Mouse (Mus musculus): ENCODE data around the gene Cdx2.

Gene Cdx2

GRCm38 (mm10) chr5:147306638-147307397, at the start of gene Cdx2:
Cdx2 (minus strand) TSS chr5:147307270.
- DNase-seq: no peak

GRCm38 (mm10) chr5:147356260-147357055, 49.4 kb upstream of the Cdx2 start:
- DNase-seq: no peak

DNA sequence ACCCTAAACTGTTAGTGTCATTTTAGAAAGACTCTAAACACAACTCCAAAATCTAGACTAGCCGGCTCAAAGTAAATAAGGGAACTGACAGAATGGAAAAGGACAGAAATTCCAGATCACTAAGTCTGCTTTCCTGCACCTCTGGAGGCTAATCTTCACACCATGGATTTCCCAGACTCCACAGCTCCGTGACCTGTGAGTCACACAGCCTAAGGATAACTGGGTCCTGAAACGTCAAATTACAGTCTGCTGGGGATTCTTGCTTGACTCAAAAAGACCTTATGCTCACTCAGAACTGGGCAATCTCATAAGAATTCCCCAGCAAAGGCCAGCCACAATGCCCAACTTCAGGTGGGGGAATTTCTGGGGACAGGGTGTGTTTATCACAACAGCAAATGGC, 48.7 kb upstream of the Cdx2 start:
- DNase-seq: no peak

DNA sequence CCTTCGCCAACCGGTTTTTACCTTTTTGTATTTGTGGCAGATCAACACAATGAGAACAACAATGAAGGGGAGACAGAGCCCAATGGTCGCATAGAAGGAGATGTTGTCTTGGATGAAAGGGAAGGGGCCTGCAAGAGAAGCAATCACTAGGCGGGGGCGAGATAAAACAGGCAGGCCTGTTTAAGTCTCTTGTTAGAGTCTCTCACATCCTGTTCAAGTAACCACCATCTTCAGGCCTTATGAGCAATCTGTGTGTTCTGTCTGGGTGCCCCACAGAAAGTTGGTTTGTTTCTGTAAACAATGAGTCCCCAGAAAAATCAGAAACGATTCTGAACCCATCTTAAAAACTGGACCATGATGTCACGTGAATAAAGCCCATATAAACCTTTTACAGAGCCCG, 47.9 kb upstream of the Cdx2 start:
- DNase-seq: no peak

DNA sequence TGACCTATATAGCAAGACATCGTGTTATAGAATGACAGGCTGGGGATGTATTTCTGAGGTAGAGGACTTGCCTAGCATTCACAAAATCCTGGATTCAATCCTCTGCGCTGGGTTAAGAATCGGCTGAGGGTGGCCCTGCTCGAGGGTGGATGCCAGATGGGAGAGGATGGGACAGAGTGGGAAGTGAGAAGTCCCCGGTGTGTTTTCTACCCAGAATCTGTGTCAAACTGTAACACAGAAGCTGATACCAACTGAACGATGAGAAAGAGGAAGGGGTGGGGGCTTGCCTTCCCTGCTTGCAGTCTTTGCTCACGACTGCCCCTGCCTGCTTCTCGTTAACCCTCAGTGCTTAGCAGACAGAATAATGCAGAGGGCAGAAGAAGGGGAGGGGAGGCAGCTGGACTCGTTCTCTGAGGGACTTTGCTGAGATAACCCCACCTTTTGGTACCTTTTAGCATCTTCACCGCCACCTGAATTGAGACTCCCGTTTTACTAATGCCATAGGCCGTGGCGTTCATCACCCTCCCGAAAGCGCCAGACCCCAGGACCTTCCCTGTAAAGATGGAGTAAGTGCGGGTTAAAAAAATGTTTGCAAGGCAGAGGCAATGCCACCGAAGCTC, 47.2 kb upstream of the Cdx2 start:
- no peak for DNase-seq

- no peak for DNase-seq
Measured at GRCm38 (mm10) chr5:147351931-147352330, 44.9 kb upstream of the Cdx2 start.

DNA sequence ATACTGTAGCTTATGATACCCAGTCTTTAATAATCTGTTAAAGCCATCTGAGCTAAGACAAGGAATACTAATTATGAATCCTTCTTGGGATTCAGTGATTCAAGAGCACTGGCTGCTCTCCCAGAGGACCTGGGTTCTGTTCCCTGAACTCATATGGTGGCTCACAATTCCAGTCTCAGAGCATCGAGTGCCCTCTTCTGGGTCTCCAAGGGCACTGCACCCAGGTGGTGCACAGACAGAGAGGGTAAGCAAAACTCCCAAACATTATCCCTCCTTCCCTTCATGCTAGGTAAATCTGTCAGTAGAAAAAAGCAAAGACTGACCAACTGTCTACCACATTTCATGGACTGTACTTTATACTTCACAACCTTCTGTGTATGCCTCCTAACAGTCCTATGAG, 38.9 kb upstream of the Cdx2 start:
- no peak for DNase-seq

DNA sequence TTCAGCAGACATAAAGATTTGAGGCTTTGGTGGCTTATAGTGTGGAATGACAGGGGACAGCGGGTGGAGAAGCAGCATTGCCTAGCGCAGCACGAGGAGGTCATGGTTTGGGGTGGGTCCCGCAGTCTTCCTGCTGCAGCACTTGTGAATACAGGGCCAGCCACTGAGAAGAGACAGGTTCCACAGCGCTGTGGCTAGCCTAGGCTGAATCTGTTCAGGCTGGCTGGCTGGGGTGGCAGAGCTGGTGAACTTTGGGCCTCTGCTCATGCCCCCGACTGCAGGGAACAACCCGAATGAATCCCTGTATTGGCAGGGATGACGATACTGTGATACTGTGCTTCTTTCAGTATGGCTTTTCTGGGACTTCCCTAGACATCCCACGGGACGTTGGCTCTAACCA, 36.8 kb upstream of the Cdx2 start:
- no peak for DNase-seq

- DNase-seq: no peak
Measured at GRCm38 (mm10) chr5:147342901-147343300, 35.8 kb upstream of the Cdx2 start.

DNA sequence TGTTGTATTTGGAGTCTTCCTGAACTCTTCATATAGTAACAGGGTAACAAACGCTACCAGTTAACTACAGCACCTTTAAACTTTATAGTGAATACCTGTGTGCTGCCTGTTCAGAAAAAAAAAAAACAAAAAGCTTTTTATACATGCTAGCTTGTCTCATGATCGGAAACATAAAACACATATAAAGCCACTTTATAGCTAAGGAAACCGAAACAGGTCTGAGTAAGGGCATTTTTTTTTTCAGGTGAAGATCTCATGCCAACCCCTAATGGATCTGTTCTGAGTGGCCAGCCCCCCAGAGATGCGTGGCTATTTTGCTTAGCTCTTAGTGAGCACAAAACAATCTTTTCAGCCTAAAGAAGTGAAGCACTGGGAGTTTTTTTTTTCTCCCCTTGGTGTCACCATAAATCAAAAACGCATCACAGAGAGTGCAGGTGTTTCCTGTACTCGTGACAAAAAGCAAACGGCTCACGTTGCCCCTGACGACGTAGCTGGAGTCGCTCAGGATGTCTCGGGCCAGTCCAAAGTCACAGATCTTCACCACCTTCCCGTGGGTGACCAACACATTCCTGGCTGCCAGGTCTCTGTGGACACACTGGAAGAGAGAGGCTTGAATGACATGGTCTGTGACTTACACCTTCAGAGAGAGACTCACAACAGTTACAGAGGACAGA, 33.8 kb upstream of the Cdx2 start:
- no peak for DNase-seq

GRCm38 (mm10) chr5:147339560-147339959, 32.5 kb upstream of the Cdx2 start:
- no peak for DNase-seq

- DNase-seq: no peak
Measured at GRCm38 (mm10) chr5:147338967-147339366, 31.9 kb upstream of the Cdx2 start.

- DNase-seq: no peak
Measured at GRCm38 (mm10) chr5:147332711-147333110, 25.6 kb upstream of the Cdx2 start.

DNA sequence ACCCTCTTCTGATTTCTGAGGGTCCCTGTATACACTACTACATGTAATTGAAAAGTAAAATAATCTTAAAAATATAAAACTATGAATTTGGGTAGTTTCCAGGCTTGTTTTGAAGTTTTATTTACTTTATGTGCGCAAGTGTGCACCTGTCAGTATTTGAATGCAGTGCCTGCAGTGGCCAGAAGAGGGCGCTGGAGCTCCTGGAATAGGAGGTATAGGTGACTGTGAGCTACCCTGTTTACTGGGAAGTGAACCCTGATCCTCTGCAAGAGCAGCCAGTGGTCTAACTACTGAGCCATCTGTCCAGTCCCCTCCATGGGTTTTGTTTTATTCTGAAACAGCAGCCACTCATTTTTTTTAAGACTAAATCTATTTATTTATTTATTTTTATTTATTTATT, 24.5 kb upstream of the Cdx2 start:
- peak; percentile 33 to 49 for DNase-seq

DNA sequence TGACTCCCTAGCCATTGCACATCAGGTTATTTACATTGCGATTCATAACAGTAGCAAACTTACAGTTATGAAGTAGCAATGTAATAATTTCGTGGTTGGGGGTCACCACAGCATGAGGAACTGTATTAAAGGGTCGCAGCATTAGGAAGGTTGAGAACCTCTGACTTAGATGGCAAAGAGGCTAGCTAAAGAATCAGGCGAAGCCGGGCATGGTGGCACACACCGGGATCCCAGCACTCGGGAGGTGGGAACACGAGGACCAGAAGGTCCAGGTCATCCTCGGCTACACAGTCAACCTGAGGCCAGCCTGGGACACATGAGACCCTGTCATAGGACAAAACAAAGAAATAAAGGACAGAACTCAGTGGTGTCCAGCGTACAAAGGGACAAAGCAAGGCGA, 22.9 kb upstream of the Cdx2 start:
- DNase-seq: no peak

DNA sequence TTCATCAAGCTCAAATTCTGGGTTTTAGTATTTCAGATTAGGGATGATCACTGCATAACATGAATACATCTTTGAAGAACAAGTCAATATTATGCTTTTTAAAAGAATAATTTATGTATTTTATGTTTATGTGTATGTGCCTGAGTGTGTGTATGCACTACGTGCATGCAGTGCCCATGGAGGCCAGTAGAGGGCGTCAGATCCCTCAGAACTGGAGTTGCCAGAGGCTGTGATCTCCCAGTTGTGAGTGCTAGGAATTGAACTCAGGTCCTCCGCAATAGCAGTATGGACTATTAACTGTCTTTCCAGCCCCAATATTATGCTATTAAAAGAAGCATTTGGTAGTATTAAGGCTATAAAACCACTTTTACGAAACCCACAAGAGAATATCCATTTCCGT, 20.6 kb upstream of the Cdx2 start:
- no peak for DNase-seq

- DNase-seq: no peak
Measured at GRCm38 (mm10) chr5:147325931-147326330, 18.9 kb upstream of the Cdx2 start.

DNA sequence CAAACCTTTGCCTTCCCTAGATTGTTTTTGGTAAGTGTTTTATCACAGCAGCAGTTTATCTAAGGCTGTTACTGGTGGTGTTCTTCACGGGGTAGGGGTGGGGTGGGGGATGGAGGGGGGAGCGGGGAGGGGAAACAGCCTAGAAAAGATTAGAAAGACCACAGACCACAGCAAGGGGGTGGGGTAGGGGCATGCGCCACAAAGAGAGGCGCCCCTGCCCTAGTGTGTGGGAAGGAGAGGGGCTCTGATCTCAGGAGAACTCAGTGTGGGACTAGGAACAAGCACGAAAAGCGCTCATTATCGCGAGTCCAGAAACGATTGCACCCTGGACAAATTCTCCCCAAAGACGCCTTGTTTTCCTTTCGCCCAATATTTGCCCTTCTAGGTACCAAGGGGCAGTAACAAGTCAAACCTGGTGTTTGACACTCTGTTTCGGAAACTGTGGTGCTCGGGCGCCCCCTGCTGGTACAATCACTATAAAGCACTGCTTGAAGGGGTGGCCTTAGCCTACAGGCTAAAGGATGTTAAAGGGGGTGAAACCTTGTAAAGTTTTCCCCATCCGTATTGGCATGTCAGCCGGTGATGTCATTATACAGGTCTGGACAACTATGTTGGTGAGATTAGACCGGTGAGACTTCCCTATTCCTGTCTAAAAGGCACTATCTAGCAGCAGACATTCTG, 16.3 kb upstream of the Cdx2 start:
- DNase-seq: peak; percentile 53 to 71

DNA sequence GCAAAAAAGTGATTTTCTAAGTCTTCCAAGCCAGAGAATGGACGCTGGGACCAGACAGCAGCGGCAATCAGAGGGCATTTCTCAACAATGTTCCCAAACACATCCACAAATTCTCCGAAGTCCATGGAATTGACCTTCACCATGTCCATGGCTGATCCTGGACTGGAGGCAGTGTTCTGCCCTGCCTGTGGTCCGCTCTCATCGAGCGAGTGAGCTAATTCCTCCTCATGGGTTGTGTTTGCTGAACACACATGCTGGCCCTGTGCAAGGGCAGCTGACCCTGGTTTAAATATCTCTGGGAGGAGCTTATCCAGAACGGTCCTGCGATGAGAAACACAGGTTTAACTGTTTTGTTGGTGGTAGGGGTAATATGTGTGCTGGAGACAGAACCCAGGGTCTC, 15.1 kb upstream of the Cdx2 start, which contains the start of gene Urad:
Gene Urad (minus strand): TSS at position 258 of the 400 bp plus-strand sequence.
- DNase-seq: no peak

GRCm38 (mm10) chr5:147319653-147320052, 12.6 kb upstream of the Cdx2 start:
- peak; percentile 14 to 28 for DNase-seq

- DNase-seq: no peak
Measured at GRCm38 (mm10) chr5:147317991-147318390, 10.9 kb upstream of the Cdx2 start.

- no peak for DNase-seq
Measured at GRCm38 (mm10) chr5:147317321-147317720, 10.3 kb upstream of the Cdx2 start.

All from cerebellum, adult 18-20 months (tissue).